Mouse (Mus musculus) kidney, adult 8-10 months (tissue): ENCODE data around the gene Rpl10a.
A peak's percentile ranks its signal among the peaks of the same experiment; 100 is the strongest.
"Not testable (repeated sequence)": the region's sequence is repeated elsewhere in the genome, so short reads cannot be mapped to it uniquely, and the experiment has no call there.

Source experiments
- DNase-seq, 2 experiments: peaks; one replicate each; pipeline ENCODE4 v3.0.0; 2022

Rpl10a gene

GRCm38 (mm10) chr17:28331241-28332112, 3.2 kb downstream of the Rpl10a start:
- no peak for DNase-seq

- no peak for DNase-seq
These were observed 4.0 kb downstream of the Rpl10a start for GRCm38 (mm10) chr17:28332113-28332914.

GRCm38 (mm10) chr17:28332915-28333546, 4.8 kb downstream of the Rpl10a start:
- DNase-seq, result no peak

- no peak for DNase-seq
These were observed 7.0 kb downstream of the Rpl10a start for GRCm38 (mm10) chr17:28335267-28335666.

DNA sequence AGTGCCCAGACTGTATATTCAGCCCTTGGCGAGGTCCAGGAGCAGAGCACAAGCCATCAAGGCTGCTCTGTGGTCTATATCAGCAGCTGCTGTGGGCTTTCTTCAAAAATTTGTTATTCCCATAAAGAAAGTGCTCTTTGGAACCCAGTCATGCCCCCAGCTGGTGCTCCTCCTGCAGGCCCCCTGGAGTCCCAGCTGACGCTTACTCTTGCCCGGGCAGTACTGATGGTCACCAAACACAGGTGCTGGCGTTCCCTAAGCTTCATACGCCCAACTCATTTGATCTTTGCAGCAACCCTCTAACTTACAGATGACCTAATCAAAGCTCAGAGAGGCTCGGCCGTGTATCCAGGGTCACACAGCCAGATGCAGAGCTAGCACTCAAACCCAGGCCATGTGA, 9.3 kb downstream of the Rpl10a start:
- no peak for DNase-seq

DNA sequence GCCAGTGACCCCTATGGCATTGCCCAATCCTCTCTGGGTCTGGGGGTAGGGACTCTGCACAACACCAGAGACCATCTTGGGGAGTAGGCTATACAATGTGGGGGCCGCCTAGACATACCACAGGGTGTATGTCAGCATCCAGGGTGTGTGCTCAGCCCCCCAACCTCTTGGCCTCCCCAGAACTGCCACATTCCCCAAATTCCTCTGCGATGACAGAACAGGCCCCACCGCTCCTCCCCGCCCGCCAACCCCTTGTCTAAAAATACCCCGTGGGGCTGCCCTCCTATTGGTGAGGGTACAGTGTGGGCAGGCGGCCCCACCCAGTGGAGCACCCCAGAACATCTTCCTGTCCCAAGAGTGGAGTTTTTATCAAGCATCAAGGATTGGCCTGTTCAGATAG, 12.3 kb downstream of the Rpl10a start:
- no peak for DNase-seq

- DNase-seq, result peak; percentile 94
These were observed 12.8 kb downstream of the Rpl10a start for GRCm38 (mm10) chr17:28341091-28341490.

DNA sequence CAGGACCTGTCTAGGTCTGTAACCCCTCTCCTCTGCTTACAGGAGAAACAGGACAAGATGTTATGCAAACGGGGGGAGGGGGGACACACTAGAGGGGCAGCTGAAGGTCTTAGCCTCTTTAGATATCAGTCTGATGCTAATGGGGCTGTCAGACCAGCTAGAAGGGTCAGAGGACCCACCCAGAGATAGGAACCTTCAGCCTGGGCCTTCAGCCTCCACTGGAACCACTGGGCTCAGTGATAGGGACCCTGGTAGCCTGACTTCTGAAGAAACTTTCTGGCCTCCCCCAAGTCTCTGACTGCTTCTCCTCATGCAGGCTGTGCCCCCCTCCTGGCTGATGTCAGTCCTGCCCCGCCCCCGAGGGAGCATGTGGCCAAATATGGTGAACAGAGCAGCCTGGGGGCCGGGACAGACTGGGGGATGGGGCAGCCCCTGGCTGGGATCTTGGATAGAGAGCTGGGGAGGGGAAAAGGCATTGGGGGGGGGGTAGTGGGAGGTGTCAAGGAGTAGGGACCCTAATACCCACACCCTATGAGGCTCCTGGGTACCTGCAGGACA, 15.9 kb downstream of the Rpl10a start:
- DNase-seq, result no peak

DNA sequence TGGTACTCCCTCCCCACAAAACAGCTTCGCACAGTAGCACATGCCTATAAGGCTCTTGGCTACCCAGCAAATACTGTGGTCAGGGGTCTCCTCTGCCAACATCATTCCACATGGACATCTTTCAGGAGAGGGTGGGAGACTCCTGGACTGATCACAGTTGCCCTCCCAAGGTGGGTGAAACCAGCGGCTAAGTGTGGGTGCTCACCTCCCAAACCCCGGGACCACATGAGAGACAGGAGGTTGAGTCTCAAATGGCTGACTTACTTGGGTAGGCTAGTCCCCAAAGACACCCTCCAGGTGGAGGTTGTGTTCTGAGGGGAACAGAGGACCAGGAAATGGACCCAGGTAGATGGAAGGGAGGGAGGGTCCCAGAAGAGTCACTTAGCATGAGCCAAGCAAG, 16.4 kb downstream of the Rpl10a start:
- no peak for DNase-seq

DNA sequence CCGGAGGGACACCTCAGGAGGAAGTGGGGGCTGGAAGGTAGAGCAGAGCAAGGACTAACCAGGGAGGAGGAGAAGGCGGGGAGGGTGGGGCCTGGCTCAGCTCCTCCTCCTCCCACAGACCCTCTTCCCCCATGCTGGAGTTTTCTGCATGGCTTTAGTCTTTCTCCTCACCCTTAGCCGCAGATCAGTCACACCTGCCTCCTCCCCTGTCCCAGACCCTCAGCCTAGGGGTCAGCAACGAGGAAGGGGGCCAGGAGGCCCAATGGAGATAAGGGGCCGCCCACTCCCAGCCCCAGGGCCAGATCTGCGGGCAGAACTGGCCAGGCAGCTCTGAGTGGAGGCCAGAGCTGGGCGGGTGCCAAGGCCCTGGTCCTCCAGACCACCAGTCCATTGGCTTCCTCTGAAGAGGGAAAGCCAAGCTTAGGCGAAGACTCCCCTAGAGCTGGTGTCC, 17.0 kb downstream of the Rpl10a start:
- DNase-seq, result no peak

GRCm38 (mm10) chr17:28345882-28346281, 17.6 kb downstream of the Rpl10a start:
- DNase-seq, result no peak

DNA sequence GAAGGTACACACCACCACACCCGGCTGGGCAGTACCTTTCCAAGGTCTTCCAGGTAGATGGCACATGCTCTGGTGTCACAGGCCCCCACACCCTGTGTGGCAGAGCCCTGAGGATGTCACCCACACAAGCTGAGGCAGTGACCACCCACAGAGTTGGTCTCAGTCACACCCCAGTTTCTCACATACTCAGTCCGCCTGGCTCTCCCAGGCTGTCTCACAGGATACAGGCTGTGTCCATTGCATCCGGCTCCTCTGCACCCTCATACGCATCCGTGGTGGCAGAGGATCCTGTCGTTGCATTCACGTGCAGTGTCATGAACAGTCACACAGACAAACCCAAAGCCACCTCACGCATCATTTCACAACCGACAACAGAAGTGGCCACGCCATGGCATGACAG, 19.1 kb downstream of the Rpl10a start:
- no peak for DNase-seq

DNA sequence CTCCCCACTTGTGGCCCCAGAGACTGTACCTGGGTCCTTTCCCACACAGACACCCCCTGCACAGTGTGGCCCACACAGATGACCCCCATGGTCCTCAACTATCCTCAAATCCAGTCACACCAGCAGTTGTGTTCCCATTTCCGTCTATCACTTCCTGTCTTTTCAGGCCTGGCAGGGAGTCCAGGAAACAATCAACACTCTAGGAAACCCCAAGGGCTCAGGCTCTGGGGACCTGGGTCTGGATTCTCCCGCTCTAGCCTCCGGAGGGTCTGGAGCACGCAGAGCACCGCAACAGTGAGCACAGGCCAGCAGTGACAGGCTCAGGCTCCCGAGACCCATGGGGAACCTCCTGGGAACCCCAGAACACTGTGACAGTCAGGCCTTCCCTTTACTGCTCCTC, 19.9 kb downstream of the Rpl10a start:
- no peak for DNase-seq

DNA sequence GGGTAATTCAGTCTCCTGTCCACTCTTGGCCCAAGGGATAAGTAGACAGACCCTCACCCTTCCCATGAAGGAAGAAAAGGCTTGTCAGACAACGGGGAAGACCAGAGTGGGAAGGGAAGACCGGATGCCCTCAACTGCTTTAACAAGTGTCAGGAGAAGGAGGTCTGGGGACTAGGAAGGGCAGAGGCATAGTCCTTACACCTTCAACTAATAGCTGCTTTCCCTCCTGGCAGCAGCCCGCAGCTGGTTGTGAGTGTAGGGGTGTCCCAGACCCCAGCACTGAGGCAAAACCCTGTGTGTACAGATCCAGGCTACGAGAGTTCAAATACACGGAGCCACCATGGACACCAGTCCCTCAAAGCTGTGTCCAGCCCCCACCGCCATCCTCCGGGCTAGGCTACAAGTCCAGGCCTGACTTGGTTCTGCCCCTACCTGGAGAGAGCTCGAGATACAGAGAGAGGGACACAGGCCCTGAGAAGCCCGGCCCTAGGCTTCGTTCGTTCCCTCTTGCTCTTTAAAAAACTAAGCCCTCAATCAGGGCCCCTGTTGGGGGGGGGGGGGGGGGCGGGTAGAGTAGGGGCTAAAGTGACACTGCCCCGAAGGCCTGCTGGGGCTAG, 21.1 kb downstream of the Rpl10a start:
- no peak for DNase-seq

DNA sequence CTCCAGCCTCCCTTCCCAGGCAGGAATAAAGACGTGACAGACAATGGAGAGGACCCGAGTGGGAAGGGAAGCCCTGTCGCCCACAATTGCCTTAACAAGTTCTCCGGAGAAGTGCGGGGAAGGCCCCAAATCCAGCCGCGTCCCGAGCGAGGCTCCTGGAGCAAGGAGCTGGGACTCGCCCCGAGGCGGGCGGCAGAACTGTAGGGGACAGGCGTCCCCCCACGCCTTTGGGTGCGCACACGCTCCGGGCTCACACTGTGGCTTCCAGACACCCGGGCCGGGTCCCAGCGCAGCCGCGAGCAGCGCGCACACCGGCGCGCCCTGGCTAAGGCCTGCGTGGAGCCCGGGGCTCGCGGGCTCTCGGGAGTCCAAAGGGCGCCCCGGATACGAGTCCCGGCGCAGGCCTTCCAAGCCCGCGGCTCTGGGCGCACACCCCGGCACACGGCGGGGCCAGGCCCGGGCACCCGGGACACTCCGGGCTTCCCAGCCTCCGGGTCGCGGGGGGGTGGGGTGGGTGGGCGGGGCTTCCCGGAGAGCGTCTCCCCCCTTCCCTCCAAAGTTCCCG, 21.7 kb downstream of the Rpl10a start:
- peak; percentile 69 to 70 for DNase-seq

- peak; percentile 76 to 77 for DNase-seq
These were observed 22.4 kb downstream of the Rpl10a start, which contains the start of gene Tead3 for GRCm38 (mm10) chr17:28350466-28351352. Gene Tead3 (minus strand): TSS chr17:28350817.

GRCm38 (mm10) chr17:28351353-28351890, 23.2 kb downstream of the Rpl10a start:
- no peak for DNase-seq

- no peak for DNase-seq
These were observed 23.7 kb downstream of the Rpl10a start for GRCm38 (mm10) chr17:28352018-28352417.

- DNase-seq, result no peak
These were observed 27.6 kb downstream of the Rpl10a start for GRCm38 (mm10) chr17:28355871-28356270.

- not testable (repeated sequence) for DNase-seq
These were observed 30.4 kb downstream of the Rpl10a start for GRCm38 (mm10) chr17:28358576-28359261.
